Mouse (Mus musculus): ENCODE measurements around the gene Olfr1368.
A peak's percentile ranks its signal among the peaks of the same experiment; 100 is the strongest.

The Olfr1368 gene

GRCm38 (mm10) chr13:21145767-21146166, at the start of gene Olfr1368:
Gene Olfr1368 (minus strand): TSS chr13:21145867.
- no peak for DNase-seq (ENCODE audit: low read depth in 1 of 2, low spot score in 2 of 2)

- DNase-seq (ENCODE audit: low read depth in 1 of 2, low spot score in 2 of 2): no peak
Observed at GRCm38 (mm10) chr13:21185521-21185920, 39.9 kb upstream of the Olfr1368 start.

- DNase-seq (ENCODE audit: low read depth in 1 of 2, low spot score in 2 of 2): no peak
Observed at GRCm38 (mm10) chr13:21183661-21184060, 38.0 kb upstream of the Olfr1368 start.

GRCm38 (mm10) chr13:21183066-21183465, 37.4 kb upstream of the Olfr1368 start:
- DNase-seq (ENCODE audit: low read depth in 1 of 2, low spot score in 2 of 2): no peak

GRCm38 (mm10) chr13:21181996-21182395, 36.3 kb upstream of the Olfr1368 start:
- DNase-seq (ENCODE audit: low read depth in 1 of 2, low spot score in 2 of 2): no peak

GRCm38 (mm10) chr13:21180551-21181530, 35.2 kb upstream of the Olfr1368 start:
- peak in 1 of 2 experiments; percentile 56 for DNase-seq (ENCODE audit: low read depth in 1 of 2, low spot score in 2 of 2)

DNA sequence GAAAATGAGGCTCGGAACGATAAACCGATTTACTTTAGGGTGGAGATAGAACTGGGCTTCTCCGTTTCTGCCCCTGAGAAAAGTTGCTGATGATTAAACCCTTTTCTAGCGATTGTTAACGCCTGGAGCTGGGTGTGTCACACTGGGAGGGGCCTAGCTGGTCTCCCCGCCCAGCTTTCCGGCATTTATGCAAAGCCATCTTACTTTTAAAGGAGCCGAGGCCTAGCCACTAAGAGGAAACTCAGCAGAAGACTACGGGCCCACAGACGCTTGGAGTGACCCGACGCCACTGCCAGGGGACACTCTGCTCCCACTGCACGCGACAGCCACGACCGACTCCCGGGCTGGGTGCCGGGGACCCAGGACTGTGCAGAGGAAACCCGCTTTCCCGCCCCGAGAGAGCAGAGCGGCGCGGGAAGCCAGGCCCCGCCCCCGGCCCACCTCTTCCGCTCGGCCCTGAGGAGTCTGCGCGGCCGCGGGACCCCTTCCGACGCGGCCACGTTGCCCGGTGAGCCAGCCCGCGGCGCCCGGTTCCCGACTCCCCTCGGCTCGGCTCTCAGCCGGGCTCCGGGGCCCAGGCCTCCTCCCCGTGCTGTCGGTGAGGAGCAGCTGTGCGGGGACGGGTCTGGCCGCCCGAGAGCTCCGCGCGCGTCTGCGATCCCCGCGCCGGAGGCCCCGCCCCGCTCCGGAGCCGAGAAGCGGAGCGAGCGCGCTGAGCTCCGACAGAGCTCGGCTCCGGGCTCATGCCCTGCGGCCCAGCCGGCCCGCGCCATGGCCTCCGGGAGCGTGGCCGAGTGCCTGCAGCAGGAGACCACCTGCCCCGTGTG, 34.3 kb upstream of the Olfr1368 start:
- DNase-seq (ENCODE audit: low read depth in 1 of 2, low spot score in 2 of 2): peak; percentile 74 to 84

GRCm38 (mm10) chr13:21179367-21179723, 33.7 kb upstream of the Olfr1368 start, which contains the start of gene Trim27:
Gene Trim27 (plus strand): TSS chr13:21179445.
- no peak for DNase-seq (ENCODE audit: low read depth in 1 of 2, low spot score in 2 of 2)

GRCm38 (mm10) chr13:21178364-21178763, 32.7 kb upstream of the Olfr1368 start:
- DNase-seq (ENCODE audit: low read depth in 1 of 2, low spot score in 2 of 2): no peak

DNA sequence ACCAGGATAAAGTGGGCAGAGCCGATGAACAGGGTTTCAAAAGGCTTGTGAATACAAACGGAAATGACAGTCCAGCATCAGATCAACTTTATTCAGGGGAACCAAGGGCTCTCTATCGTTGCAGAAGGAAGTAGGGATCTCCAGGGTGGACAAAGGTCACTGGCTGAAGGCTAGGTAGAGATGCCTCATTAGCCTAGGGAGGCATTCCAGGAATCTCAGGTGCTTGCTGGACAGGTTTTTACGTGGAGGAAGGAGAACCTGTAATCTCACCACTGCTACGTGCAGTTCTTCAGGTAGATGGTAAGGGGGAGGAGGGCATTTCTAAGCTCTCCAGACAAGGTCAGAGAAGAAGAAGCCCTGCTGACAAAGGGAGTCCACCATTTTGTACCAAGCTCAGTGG, 32.0 kb upstream of the Olfr1368 start:
- DNase-seq (ENCODE audit: low read depth in 1 of 2, low spot score in 2 of 2): no peak

DNA sequence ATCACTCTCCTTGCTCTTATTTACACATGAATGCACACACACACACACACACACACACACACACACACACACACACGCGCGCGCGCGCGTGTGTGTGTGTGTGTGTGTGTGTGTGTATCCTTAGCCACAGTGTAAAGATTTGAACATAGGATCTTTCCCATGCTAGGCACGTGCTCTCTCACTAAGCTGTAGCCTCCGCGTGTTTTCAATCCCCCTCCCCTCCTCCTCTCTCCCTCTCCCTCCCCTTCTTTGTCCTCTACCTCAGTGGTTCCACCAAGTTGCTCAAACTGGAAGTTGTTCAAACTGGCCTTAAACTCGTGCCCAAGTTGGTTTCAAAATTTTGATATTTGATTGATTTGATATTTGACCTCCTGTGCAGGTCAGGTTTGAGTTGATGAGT, 31.1 kb upstream of the Olfr1368 start:
- no peak for DNase-seq (ENCODE audit: low read depth in 1 of 2, low spot score in 2 of 2)

- DNase-seq (ENCODE audit: low read depth in 1 of 2, low spot score in 2 of 2): no peak
Observed at GRCm38 (mm10) chr13:21173072-21173471, 27.4 kb upstream of the Olfr1368 start.

GRCm38 (mm10) chr13:21172241-21173027, 26.8 kb upstream of the Olfr1368 start:
- DNase-seq (ENCODE audit: low read depth in 1 of 2, low spot score in 2 of 2): peak in 1 of 2 experiments; percentile 44

- no peak for DNase-seq (ENCODE audit: low read depth in 1 of 2, low spot score in 2 of 2)
Observed at GRCm38 (mm10) chr13:21171600-21172150, 26.0 kb upstream of the Olfr1368 start.

DNA sequence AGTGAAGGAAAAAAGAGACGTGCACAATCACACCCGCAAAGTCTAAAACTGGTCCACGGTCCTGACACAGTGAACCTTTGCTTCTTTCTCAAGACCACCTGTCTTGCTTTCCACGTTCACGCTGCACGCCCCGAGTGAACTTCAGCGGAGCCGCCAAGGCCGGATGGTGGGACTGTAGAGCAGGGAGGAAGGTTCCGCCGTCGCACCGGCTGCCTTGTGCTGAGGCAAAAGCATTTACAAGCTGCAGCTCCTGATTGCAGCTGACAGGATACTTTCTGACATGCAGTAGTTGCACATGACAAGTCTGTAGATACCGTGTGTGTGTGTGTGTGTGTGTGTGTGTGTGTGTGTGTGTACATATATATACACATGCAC, 25.5 kb upstream of the Olfr1368 start:
- no peak for DNase-seq (ENCODE audit: low read depth in 1 of 2, low spot score in 2 of 2)

DNA sequence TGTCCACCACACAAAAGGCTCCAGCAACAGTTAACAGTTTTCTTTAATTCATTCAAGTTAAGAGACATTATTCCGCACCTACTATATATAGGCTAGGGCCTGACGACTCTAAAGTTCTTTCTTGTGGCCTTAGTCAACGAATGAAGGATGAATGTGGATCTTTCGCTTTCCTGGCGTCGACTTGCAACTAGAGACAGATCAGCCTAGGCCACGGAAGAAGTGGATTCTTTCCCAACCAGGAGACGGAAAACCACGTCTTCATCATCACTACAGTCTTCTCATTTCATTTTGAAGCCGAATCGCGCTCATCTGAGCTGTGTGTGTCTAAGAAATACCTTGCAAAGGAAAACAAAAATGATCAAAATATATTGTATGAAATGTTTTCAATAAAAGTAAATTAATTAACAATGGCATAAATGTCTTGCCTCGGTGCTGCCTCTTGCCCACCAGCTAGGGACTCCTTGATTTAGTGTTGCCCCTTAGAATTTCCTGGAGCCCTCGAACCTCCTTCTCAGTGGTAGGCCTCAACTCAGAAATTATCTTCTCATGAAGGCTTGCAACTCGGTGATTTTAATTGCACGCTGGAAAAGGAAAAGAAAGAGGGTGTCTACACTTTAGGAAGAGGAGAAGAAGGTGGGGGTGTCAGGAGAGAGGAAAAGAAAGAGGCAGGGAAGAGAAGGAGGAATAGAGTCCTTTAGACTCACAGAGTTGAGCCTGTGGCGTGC, 24.9 kb upstream of the Olfr1368 start:
- DNase-seq (ENCODE audit: low read depth in 1 of 2, low spot score in 2 of 2): no peak

DNA sequence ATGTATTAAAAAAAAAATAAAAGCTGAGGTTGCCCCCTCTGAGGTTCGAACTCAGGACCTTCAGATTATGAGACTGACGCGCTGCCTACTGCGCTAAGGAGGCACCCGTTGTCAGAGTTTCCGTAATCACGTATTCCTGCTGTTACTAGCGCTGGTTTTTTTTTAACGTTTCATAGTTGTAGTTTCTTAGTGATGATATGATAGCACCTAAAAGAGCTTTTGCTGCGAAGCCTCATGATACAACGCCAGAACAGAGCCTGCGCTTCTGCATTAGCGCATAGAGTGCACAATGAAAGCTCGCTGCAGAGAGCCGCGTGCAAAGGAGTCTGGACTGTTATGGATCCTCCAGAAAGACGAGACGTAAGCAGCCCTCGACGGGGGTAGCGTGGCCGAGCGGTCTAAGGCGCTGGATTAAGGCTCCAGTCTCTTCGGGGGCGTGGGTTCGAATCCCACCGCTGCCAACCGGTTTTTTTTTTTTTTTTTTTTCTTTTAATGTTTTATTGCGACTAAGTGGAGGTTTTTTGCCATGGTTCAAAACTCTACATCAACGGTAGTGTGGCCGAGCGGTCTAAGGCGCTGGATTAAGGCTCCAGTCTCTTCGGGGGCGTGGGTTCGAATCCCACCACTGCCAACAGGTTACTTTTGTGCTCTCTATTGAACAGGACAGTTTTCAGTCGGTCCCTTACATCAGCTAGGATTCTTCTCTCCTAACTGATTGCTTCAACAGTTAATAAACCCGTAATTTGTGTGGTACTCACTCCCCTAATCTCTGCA, 24.2 kb upstream of the Olfr1368 start:
- DNase-seq (ENCODE audit: low read depth in 1 of 2, low spot score in 2 of 2): peak in 1 of 2 experiments; percentile 76

DNA sequence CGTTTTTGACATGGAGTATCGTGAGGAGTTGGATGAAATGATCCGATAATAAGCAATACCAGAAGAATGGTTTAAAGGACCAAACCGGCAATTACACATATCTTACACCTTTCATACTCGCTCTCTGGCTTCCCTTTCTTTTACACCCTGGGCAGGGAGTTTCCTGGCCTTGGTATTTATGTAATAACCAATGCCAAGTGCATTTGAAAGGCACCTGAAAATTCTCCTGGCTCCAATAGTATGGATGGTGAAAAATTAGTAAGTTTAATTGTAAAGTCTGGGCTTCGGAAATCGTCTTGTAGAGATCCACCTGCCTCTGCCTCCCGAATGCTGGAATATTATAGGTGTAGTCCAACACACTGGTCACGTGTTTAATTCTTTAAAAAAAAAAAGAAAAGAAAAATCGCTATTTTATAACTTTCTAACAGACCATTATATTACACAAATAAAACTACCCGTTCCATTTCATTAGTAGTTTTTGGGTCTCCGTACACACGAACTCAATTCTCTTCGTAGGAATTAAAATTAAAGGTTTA, 23.5 kb upstream of the Olfr1368 start:
- no peak for DNase-seq (ENCODE audit: low read depth in 1 of 2, low spot score in 2 of 2)

GRCm38 (mm10) chr13:21168371-21169011, 22.8 kb upstream of the Olfr1368 start:
- no peak for DNase-seq (ENCODE audit: low read depth in 1 of 2, low spot score in 2 of 2)
